Mouse (Mus musculus): ENCODE results near the gene Setdb2.
A peak's percentile ranks its signal among the peaks of the same experiment; 100 is the strongest.

The Setdb2 gene

DNA sequence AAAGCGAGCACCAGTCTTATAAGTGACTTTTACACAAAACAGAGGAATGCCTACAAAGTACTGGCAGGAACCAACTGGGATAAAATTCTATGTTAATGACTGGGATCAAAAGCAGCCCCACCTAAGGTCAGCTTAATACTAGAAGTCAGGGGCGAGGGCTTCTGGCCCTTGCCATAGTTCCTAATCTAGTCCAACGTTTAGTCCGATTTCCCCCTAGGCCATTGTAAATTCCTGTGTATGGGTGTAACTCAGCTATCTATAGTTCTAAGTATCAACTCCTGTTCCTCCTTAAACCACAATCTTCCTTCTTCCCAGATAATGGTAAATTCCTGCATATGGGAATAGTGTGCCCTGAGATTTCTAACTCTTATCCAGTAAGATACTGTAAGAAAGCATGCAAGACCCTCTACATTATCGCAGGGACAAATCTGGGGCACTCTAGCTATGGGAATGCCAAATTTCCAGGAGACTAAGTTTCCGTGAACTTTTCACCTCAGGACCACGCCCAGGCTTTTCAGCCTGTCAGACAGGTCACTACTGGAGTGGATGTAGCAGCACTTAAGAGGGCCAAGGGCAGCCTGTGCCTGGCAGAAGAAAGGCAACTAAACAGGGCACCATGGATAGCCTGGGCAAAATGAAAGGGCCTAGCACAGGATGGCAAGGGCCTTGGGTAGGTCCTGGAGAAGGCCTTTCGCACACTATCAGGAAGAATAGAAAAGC, 74.1 kb downstream of the Setdb2 start:
- DNase-seq: peak; percentile 4

DNA sequence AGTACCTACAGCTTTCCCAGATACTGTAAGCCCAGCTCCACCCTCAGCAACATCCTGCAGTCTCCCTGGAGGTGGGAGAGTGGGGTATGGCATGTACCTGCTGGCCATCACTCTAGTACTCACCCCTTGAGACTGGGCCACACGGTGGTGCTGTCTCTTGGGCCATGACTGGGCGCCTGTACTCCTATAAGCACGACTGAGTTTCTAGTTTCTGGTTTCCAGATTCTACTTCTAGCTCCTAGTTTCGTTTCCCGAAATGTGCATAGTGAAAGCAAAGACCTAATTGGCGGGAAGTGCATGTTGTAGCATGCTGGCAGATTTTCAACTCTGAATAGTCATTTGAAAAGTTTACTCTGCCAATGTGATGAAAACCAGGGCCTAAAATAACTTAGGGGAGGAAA, 75.4 kb downstream of the Setdb2 start, which contains the start of gene Phf11d:
Gene Phf11d, minus strand, starts transcription at position 227 of the 401 bp plus-strand sequence.
- peak; percentile 72 for DNase-seq

All from lung, postnatal 10 days (tissue).